Mouse (Mus musculus) liver, postnatal 0 days (tissue): ENCODE measurements around the gene Ttll8.

Source experiments
- CTCF ChIP-seq: sonication (generic); IDR thresholded peaks from 2 replicates; pipeline ENCODE4 v1.5.1; 2016; ENCODE audit warnings: antibody characterized with exemption, low read depth
- EP300 ChIP-seq: IDR thresholded peaks from 2 replicates; pipeline ENCODE4 v1.6.1; 2016; ENCODE audit warnings: antibody characterized with exemption, low read depth, mild to moderate bottlenecking

- no peak for TF ChIP-seq EP300
- no peak for TF ChIP-seq CTCF
These were observed 35.0 kb upstream of the Ttll8 start for GRCm38 (mm10) chr15:88989236-88989635.
